Mouse (Mus musculus) embryonic facial prominence, embryonic 14.5 days (tissue): ENCODE data around the gene Ap3d1. TPM values are rescaled to one million over a fixed set of nuclear protein-coding genes. Genes with fewer than 3 reads are reported as not detected.

Experiments used
- ATAC-seq: fragments of 200-750 bp; cut with Nextera tagmentation; 2 replicates; pipeline ENCODE4 v1.8.0; 2017; ENCODE audit warnings: low read depth, moderate number of reproducible peaks, moderate TSS enrichment
- DNase-seq: peaks from one replicate; pipeline ENCODE4 v3.0.0-alpha.2; 2015; ENCODE audit warnings: low spot score
- H3K27ac ChIP-seq: fragments of 300-500 bp; sonication (generic); replicated peaks from 2 replicates; pipeline ENCODE4 v1.5.1; 2014; ENCODE audit warnings: low read depth, mild to moderate bottlenecking, low read length, moderate library complexity
- H3K27me3 ChIP-seq: fragments of 300-500 bp; sonication (generic); replicated peaks from 2 replicates; pipeline ENCODE4 v1.6.1; 2014; ENCODE audit warnings: low read length; ENCODE audit not compliant: control insufficient read depth, insufficient read depth
- H3K36me3 ChIP-seq: fragments of 300-500 bp; sonication (generic); 2 replicates; pipeline ENCODE4 v1.6.1; 2014; ENCODE audit warnings: low read length, mixed read lengths; ENCODE audit not compliant: control insufficient read depth, insufficient read depth
- H3K4me1 ChIP-seq: fragments of 300-500 bp; sonication (generic); 2 replicates; pipeline ENCODE4 v1.6.1; 2014; ENCODE audit warnings: antibody characterized with exemption, low read length; ENCODE audit not compliant: control insufficient read depth, insufficient read depth
- H3K4me2 ChIP-seq: fragments of 300-500 bp; sonication (generic); 2 replicates; pipeline ENCODE4 v1.6.1; 2014; ENCODE audit warnings: low read depth, mild to moderate bottlenecking, low read length, moderate library complexity, mixed read lengths
- H3K4me3 ChIP-seq: fragments of 300-500 bp; sonication (generic); 2 replicates; pipeline ENCODE4 v1.5.1; 2014; ENCODE audit warnings: low read depth, mild to moderate bottlenecking, low read length
- H3K9ac ChIP-seq: fragments of 300-500 bp; sonication (generic); 2 replicates; pipeline ENCODE4 v1.6.1; 2014; ENCODE audit warnings: low read depth, mild to moderate bottlenecking, low read length, moderate library complexity, mixed read lengths
- H3K9me3 ChIP-seq: fragments of 300-500 bp; sonication (generic); 2 replicates; pipeline ENCODE4 v1.6.1; 2016; ENCODE audit warnings: low read length; ENCODE audit not compliant: control insufficient read depth
- WGBS: fragments of 180-500 bp; shearing (Covaris S2); extraction: QIAGEN DNeasy Blood & Tissue Kit; methylation state at CpG from one replicate; pipeline ENCODE4 v1.1.7; 2014; 5-methylcytosine and 5-hydroxymethylcytosine counted together
- polyA plus RNA-seq: library from polyadenylated mRNA; unstranded; fragments of >200 nt; fragmentation: Nextera tagmentation; extraction: Ambion mirVana; gene quantifications from 2 replicates; pipeline ENCODE4 v1.2.1, GENCODE M21; 2014

The Ap3d1 gene
- polyA plus RNA-seq, 1 experiment from 2014 or later, result 67.6 TPM

DNA sequence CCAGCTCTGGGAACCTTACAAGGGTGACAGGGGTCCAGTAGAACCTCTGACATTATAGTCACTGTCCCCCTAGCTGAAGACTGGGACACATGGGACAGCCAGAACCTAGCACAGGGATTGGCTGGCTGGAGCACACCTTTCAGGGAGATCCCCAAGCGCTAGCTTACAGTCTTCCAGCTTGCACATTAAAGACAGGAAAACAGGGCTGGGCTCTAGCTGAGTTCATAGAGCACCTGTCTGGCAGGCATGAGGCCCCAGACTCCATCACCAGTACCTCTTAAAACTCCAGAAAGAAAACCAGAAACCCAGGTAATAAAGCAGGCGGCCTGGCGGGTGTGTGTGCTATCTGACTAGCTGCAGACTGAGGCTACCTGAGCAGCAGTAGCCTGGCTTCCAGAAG is 68.4 kb downstream of the Ap3d1 start:
- Histone ChIP-seq H3K36me3 (peaks cover 56% of the 10 kb centered on the region), H3K4me3 (peak overlapping the region; percentile 99), H3K4me2 (peak overlapping the region; percentile 93), H3K27me3 (no peaks in the 10 kb centered on the region), H3K4me1 (peaks cover 36% of the 10 kb centered on the region), H3K9me3 (no peaks in the 10 kb centered on the region), H3K27ac (no peak overlapping the region), H3K9ac (peak overlapping the region; percentile 98)
- DNase-seq (no peak), ATAC-seq (no peak)
- WGBS, result 87% methylated on average over 3 of the region's 3 CpGs

DNA sequence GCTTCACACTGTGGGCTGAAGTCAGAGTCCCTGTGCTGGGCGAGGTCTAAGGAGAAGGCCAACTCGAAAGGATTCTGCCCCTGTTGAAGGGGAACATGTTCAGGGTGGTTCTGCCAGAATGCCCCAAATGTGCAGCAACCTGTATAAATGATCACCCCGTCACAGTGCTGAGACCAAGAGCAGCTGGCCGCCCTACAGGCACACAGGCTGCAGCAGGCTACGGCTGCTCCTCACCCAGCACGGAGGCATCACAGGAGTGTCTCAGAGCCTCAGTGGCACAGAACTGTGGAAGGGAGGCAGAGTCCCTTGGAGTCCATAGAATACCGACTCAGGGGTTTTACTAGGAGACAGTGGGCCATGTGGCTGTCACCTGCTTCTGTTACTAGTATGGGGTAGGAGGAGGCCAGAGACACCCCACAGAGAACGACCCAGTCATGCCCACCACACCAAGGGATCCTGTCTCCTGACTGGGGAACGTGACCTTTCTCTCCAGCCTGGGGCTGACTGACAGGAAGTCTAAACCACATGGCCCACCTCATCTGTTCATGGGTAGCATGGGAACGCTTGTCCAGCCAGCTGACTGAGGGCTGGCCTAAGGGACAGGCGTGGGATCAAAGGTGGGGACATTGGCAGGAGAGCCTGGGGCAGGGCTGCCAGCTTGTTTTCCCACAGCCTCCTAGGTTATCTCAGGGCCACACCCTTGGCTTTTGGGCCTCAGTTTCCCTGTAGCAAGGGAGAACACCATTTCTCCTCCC is 70.0 kb downstream of the Ap3d1 start:
- Histone ChIP-seq H3K4me1 (peaks cover 21% of the 10 kb centered on the region), H3K27ac (no peak overlapping the region), H3K9me3 (no peaks in the 10 kb centered on the region), H3K36me3 (peaks cover 72% of the 10 kb centered on the region), H3K27me3 (no peaks in the 10 kb centered on the region), H3K4me2 (no peak overlapping the region), H3K4me3 (no peak overlapping the region), H3K9ac (peak overlapping the region; percentile 40; the same call in 1 of the 2 replicates)
- ATAC-seq (no peak), DNase-seq (no peak)
- 70% methylated on average over 11 of the region's 11 CpGs for WGBS

DNA sequence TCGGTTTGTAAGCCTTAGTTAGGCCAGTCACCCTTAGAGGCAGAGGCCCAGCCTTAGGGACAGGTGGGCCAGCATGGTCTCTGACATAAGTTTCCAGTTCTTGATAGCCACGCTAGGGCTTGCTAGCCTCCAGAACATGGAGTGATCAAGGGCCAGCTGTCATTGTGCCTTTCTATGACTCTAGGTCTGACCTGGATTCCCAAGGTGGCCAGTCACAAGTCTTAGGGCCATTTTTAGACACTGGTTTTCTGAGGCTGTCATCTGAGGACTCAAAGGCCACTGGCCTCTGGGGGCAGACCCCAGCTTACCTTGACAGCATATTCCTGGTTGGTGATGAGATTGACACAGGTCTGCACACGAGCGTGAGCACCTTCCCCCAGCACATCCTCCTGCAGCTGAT is 70.8 kb downstream of the Ap3d1 start:
- no peaks in the 10 kb centered on the region for H3K9me3 ChIP-seq
- peaks cover 81% of the 10 kb centered on the region for H3K36me3 ChIP-seq
- no peaks in the 10 kb centered on the region for H3K27me3 ChIP-seq
- no peak overlapping the region for H3K9ac ChIP-seq
- DNase-seq, result no peak
- peaks cover 18% of the 10 kb centered on the region for H3K4me1 ChIP-seq
- no peak for ATAC-seq
- H3K27ac ChIP-seq, result no peak overlapping the region
- no peak overlapping the region for H3K4me2 ChIP-seq
- 93% methylated on average over 4 of the region's 4 CpGs for WGBS
- H3K4me3 ChIP-seq, result no peak overlapping the region

DNA sequence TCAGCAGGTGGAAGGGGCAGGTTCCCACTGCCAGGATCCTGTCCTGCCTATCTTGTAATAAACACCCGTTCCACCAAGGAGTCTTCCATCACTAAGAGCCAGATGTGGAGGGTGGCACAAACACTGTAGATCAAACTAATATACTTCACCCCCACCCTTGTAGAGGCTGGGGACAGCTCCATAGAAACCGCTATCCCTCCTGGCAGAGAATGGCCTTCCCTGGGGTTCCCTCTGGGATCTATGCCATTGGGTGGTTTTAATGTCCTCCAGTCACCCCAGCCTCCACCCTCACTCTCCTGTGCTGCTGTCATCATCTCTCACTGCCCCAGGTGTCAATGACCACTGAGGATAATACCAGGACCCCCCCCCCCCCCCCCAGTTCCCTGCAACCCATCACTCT is 71.5 kb downstream of the Ap3d1 start:
- Histone ChIP-seq H3K27ac (no peak overlapping the region), H3K9me3 (no peaks in the 10 kb centered on the region), H3K4me3 (no peak overlapping the region), H3K36me3 (peaks cover 86% of the 10 kb centered on the region), H3K27me3 (no peaks in the 10 kb centered on the region), H3K4me1 (peaks cover 22% of the 10 kb centered on the region), H3K4me2 (no peak overlapping the region), H3K9ac (no peak overlapping the region)
- DNase-seq (no peak), ATAC-seq (no peak)
- 95% methylated on average over 2 of the region's 2 CpGs for WGBS

DNA sequence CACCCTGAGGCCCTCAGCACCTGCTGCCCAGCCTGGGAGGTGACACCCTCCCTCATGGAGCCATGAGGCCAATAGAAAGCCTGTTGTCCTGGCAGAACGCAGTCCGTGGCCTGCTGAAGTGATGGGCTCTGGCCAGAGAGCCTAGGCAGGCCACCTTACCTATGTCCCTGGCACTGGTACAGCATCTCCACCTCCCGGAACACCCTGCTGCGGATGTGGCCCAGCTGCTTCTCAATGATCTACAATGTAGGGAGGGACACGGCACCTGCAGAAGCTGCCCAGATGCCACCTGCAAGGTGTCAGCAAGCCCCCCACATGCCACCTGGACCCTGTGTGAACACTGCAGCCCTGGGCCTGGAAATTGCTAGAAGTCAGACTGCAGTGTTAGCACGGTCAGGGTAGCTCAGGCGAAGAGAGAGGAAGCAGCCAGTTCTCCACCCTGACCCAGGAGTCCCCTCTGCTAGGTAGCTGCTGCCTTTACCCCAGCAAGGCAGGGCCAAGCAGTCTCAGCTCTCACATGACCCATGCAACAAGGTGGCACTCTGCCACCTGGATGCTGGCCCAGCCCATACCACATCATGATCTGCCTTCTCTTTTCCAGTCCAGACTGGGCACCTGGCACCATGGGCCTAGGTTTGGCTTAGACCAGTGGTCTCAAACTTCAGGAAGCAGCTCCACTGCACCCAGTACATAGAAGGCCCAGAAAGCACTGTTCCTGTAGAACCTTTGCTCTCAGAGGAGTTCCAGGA is 72.2 kb downstream of the Ap3d1 start:
- WGBS, result 95% methylated on average over 7 of the region's 7 CpGs
- no peak for ATAC-seq
- Histone ChIP-seq H3K27me3 (no peaks in the 10 kb centered on the region), H3K9ac (no peak overlapping the region), H3K4me3 (no peak overlapping the region), H3K9me3 (no peaks in the 10 kb centered on the region), H3K4me1 (peaks cover 27% of the 10 kb centered on the region), H3K4me2 (no peak overlapping the region), H3K36me3 (peaks cover 86% of the 10 kb centered on the region), H3K27ac (no peak overlapping the region)
- no peak for DNase-seq

DNA sequence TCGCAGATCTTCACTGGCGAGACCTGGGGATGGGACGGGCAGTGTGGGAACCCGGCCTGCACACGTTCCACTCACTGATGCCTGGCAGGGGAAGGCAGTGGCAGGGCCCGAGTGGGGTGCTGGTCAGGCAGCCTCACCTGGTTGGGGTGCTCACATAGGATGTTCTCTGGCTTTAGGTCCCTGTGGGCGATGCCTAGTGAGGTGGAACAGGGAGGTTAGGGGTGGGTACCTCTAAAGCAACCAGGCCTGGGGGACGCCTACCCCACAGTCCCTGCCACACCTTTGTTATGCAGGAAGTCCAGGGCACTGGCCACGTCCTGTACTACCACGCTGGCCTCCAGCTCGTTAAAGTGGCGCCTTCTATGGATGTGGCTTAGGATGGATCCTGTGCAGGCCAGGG is 73.0 kb downstream of the Ap3d1 start:
- H3K9ac ChIP-seq, result no peak overlapping the region
- 96% methylated on average over 9 of the region's 12 CpGs for WGBS
- H3K9me3 ChIP-seq, result no peaks in the 10 kb centered on the region
- H3K27ac ChIP-seq, result no peak overlapping the region
- ATAC-seq (no peak), DNase-seq (no peak)
- H3K36me3 ChIP-seq, result peaks cover 83% of the 10 kb centered on the region
- no peak overlapping the region for H3K4me2 ChIP-seq
- H3K27me3 ChIP-seq, result no peaks in the 10 kb centered on the region
- no peak overlapping the region for H3K4me3 ChIP-seq
- H3K4me1 ChIP-seq, result peaks cover 27% of the 10 kb centered on the region

DNA sequence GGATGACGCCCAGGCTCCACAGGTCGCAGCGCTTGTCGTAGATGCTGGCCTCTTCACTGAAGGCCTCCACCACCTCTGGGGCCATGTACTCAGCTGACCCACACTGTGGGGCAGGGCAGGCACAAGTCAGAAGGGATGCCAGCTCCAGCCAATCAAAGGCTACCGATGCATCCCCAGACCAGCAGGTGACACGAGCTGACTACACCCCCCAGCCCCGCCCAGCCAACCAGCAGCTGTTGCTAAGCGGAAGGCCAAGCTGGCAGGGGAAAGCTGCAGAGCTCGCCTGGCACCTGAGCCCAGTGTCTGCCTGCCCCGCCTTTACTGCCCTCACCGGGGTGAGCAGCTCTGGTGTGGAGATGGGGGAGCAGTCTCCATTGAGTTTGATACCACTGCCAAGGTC is 73.5 kb downstream of the Ap3d1 start:
- ATAC-seq, result no peak

DNA sequence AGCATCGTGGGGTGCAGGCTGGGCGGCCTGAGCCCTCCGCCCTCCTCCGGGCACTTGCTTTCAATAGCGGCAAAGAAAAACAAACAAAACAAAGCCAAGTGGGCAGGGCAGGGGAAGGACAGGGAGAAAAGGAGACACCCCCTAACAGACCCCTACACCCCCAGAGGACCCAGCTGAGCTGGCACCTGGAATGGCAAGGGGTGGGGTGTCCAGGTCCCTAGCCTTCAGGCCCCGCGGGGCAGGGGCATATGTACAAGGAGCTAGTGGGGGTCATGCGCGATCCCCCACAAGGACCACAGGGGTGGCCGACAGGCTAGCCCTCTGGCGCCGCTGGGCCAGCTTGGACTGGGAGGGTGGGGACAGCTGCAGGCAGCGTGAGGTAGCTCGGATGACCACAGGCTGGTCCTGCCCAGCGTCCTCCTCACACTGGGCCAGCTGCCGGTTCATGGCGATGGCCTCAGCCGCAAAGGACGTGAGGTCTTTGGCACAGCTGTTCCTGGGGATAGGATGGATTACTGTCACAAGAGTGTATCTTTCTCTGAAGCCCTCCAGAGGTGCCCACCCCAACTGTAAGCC is 75.1 kb downstream of the Ap3d1 start:
- peaks cover 62% of the 10 kb centered on the region for H3K36me3 ChIP-seq
- no peak overlapping the region for H3K27ac ChIP-seq
- DNase-seq (no peak), ATAC-seq (no peak; the same call in 1 of the 2 replicates)
- peaks cover 25% of the 10 kb centered on the region for H3K4me1 ChIP-seq
- 82% methylated on average over 17 of the region's 19 CpGs for WGBS
- H3K4me2 ChIP-seq, result no peak overlapping the region
- no peaks in the 10 kb centered on the region for H3K9me3 ChIP-seq
- H3K4me3 ChIP-seq, result no peak overlapping the region
- H3K27me3 ChIP-seq, result no peaks in the 10 kb centered on the region
- H3K9ac ChIP-seq, result no peak overlapping the region

More for the DNA sequence above, 73.5 kb downstream of the Ap3d1 start:
- WGBS, result 89% methylated on average over 3 of the region's 11 CpGs
- Histone ChIP-seq H3K4me2 (no peak overlapping the region), H3K36me3 (peaks cover 79% of the 10 kb centered on the region), H3K27ac (no peak overlapping the region), H3K4me1 (peaks cover 27% of the 10 kb centered on the region), H3K9ac (no peak overlapping the region), H3K27me3 (no peaks in the 10 kb centered on the region), H3K4me3 (no peak overlapping the region), H3K9me3 (no peaks in the 10 kb centered on the region)
- DNase-seq, result no peak
